Mouse (Mus musculus) midbrain, embryonic 14.5 days (tissue): ENCODE measurements at regions not wholly inside any gene's neighbourhood (a gene's known extent, or its start where the extent isn't known, plus 50 kb on each side); places are given as distances from the start of the nearest gene placed in this dataset.
"Not testable (repeated sequence)": the region's sequence is repeated elsewhere in the genome, so short reads cannot be mapped to it uniquely, and the experiment has no call there.

ENCODE experiments used
- ATAC-seq: fragments of 200-750 bp; cut with Nextera tagmentation; 2 replicates; pipeline ENCODE4 v1.8.0; 2017; ENCODE audit warnings: moderate number of reproducible peaks, moderate library complexity; ENCODE audit not compliant: low FRiP score, low TSS enrichment
- DNase-seq: peaks from one replicate; pipeline ENCODE4 v3.0.0-alpha.2; 2015
- H3K27ac ChIP-seq: fragments of 300-500 bp; sonication (generic); replicated peaks from 2 replicates; pipeline ENCODE4 v1.5.1; 2014; ENCODE audit warnings: mild to moderate bottlenecking, low read depth, low read length, moderate library complexity
- H3K27me3 ChIP-seq: fragments of 300-500 bp; sonication (generic); 2 replicates; pipeline ENCODE4 v1.6.1; 2014; ENCODE audit warnings: low read length, control low read depth, mixed read lengths; ENCODE audit not compliant: control insufficient read depth, insufficient read depth
- H3K36me3 ChIP-seq: fragments of 300-500 bp; sonication (generic); 2 replicates; pipeline ENCODE4 v1.6.1; 2014; ENCODE audit warnings: low read length, control low read depth; ENCODE audit not compliant: control insufficient read depth, insufficient read depth
- H3K4me1 ChIP-seq: fragments of 300-500 bp; sonication (generic); 2 replicates; pipeline ENCODE4 v1.6.1; 2014; ENCODE audit warnings: mild to moderate bottlenecking, antibody characterized with exemption, low read length, control low read depth; ENCODE audit not compliant: control insufficient read depth, insufficient read depth
- H3K4me2 ChIP-seq: fragments of 300-500 bp; sonication (generic); 2 replicates; pipeline ENCODE4 v1.6.1; 2014; ENCODE audit warnings: mild to moderate bottlenecking, low read length, moderate library complexity
- H3K4me3 ChIP-seq: fragments of 300-500 bp; sonication (generic); replicated peaks from 2 replicates; pipeline ENCODE4 v1.5.1; 2014; ENCODE audit warnings: low read depth, low read length
- H3K9ac ChIP-seq: fragments of 300-500 bp; sonication (generic); replicated peaks from 2 replicates; pipeline ENCODE4 v1.6.1; 2014; ENCODE audit warnings: mild to moderate bottlenecking, low read length, moderate library complexity
- H3K9me3 ChIP-seq: fragments of 300-500 bp; sonication (generic); 2 replicates; pipeline ENCODE4 v1.6.1; 2016; ENCODE audit warnings: low read length, control low read depth, mixed read lengths; ENCODE audit not compliant: control insufficient read depth
- WGBS: fragments of 180-500 bp; shearing (Covaris S2); extraction: QIAGEN DNeasy Blood & Tissue Kit; methylation state at CpG from one replicate; pipeline ENCODE4 v1.1.7; 2014; 5-methylcytosine and 5-hydroxymethylcytosine counted together

DNA sequence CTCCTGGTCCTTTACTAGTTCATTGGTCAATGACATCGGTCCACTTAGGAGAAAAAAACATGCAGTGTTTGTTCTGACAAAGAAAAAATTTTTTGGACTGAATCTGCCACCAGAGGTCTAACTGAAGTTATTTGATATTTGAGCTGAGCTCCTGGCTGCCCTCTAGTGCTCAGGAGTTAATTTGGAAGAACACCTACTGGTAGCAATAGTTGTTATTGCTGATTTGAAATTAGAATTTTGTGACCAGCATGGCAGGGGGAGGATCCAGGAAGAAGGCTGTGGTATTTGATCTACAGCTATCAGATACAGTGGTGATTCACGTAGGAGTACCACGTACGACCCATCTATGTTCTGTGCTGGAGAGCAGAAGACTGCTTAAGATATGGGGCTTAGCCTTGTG, 466.6 kb upstream of the Olfr1507 start:
- not testable (repeated sequence) for H3K36me3 ChIP-seq, H3K9me3 ChIP-seq, DNase-seq, H3K4me1 ChIP-seq, H3K4me3 ChIP-seq, H3K9ac ChIP-seq, H3K27ac ChIP-seq, ATAC-seq, H3K27me3 ChIP-seq, H3K4me2 ChIP-seq
- 88% methylated on average over 3 of the region's 4 CpGs for WGBS

GRCm38 (mm10) chr14:52956515-52956914, 461.0 kb upstream of the Olfr1507 start:
- not testable (repeated sequence) for H3K27ac ChIP-seq, H3K4me1 ChIP-seq, H3K36me3 ChIP-seq, ATAC-seq, H3K4me2 ChIP-seq, DNase-seq, H3K27me3 ChIP-seq, H3K9ac ChIP-seq, H3K9me3 ChIP-seq, H3K4me3 ChIP-seq
- WGBS, result 93% methylated on average over 2 of the region's 2 CpGs

DNA sequence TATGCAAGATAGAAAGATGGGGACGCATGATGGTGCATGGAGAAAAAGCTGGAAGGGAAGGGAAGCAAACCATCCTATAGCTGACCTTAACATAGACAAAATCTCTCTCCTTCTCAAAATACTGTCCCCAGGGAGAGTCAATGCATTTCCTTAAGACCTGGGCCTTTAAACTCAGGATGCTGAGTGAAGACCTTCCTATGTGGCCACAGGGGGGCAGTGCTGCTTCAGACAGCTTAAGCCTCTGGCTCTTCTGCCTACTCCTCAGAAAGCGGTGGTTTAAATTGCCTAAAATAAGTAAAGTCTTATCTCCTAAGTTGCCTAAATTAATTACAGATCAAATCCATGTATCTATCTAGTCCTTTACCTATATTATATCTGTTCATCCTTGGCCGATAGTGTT, 449.4 kb upstream of the Olfr1507 start:
- H3K9me3 ChIP-seq, H3K27ac ChIP-seq, H3K36me3 ChIP-seq, H3K4me1 ChIP-seq, H3K9ac ChIP-seq, H3K4me3 ChIP-seq, H3K27me3 ChIP-seq, ATAC-seq, H3K4me2 ChIP-seq, DNase-seq: not testable (repeated sequence)
- WGBS, result no CpG with 5 or more reads among the region's 3 CpGs

DNA sequence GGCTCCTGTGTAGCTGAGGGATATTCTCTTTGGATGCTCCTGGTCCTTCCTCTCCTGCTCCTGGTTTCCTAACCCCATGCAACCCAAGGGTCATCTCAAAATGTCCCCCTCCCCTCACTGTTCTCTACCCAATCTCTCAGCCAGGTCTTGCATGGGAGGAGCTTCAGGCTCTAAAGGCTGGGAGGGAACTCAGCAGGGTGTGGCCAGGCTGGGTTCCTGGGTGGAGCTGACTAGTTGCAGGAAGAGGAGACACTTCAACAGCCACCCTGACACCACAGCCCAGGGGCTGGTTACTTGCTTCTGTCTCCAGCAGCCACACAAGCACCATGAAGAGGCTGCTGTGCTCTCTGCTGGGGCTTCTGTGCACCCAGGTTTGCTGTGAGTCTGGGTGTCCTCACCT, 446.9 kb upstream of the Olfr1507 start:
- H3K27ac ChIP-seq, DNase-seq, H3K4me2 ChIP-seq, H3K4me1 ChIP-seq, H3K9ac ChIP-seq, ATAC-seq, H3K4me3 ChIP-seq, H3K36me3 ChIP-seq, H3K9me3 ChIP-seq, H3K27me3 ChIP-seq: not testable (repeated sequence)

DNA sequence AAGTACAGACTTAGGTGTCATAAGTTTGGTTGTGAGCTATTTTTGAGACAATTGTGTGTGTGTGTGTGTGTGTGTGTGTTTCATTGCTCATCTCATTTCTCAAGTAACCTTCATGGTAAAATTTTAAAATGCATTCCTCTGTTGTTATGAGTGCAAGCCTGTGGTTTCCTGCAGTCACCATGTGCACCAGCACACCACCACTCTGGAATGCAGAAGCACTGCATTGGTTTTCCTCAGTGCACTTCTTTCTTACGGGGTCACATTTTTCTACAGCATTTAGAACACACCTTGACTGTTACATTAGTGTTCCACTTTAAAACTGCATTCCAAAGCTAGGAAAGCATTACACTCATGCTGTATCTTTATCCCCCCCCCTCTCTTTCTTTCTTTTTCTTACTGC, 446.2 kb upstream of the Olfr1507 start:
- not testable (repeated sequence) for H3K9me3 ChIP-seq, ATAC-seq, H3K36me3 ChIP-seq, H3K27ac ChIP-seq, H3K4me2 ChIP-seq, DNase-seq, H3K4me1 ChIP-seq, H3K9ac ChIP-seq, H3K27me3 ChIP-seq, H3K4me3 ChIP-seq
- WGBS, result no CpG with 5 or more reads among the region's 1 CpGs

GRCm38 (mm10) chr14:52920138-52920537, 424.6 kb upstream of the Olfr1507 start:
- not testable (repeated sequence) for H3K36me3 ChIP-seq, H3K27ac ChIP-seq, H3K9ac ChIP-seq, H3K4me2 ChIP-seq, ATAC-seq, DNase-seq, H3K4me1 ChIP-seq, H3K4me3 ChIP-seq, H3K27me3 ChIP-seq, H3K9me3 ChIP-seq
- no CpG with 5 or more reads among the region's 5 CpGs for WGBS

- not testable (repeated sequence) for H3K4me3 ChIP-seq, DNase-seq, ATAC-seq, H3K4me2 ChIP-seq, H3K4me1 ChIP-seq, H3K9me3 ChIP-seq, H3K27ac ChIP-seq, H3K36me3 ChIP-seq, H3K27me3 ChIP-seq, H3K9ac ChIP-seq
- no CpG with 5 or more reads among the region's 1 CpGs for WGBS
Measured at GRCm38 (mm10) chr14:52913814-52914213, 418.3 kb upstream of the Olfr1507 start.

DNA sequence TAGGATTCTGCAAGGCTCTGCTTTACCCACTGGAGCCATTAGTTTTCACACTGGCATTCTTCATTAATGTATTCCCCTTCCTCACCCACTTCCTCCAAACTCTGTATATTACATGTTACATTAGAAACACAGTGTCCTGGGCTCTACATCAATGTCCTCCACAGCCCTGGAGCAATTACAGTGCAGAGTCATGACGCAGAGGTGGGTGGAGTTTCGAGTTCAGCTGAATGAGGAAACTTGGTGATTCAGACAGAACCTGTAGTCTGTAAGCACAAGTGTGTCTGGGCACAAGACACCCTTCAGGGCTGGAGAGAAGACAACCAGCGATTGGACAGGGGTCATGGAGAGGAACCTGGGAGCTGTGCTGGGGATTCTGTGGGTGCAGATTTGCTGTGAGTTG, 404.1 kb upstream of the Olfr1507 start:
- H3K4me1 ChIP-seq, H3K27ac ChIP-seq, H3K4me3 ChIP-seq, H3K9ac ChIP-seq, H3K27me3 ChIP-seq, H3K4me2 ChIP-seq, H3K36me3 ChIP-seq, ATAC-seq, DNase-seq, H3K9me3 ChIP-seq: not testable (repeated sequence)
- WGBS, result no CpG with 5 or more reads among the region's 3 CpGs

DNA sequence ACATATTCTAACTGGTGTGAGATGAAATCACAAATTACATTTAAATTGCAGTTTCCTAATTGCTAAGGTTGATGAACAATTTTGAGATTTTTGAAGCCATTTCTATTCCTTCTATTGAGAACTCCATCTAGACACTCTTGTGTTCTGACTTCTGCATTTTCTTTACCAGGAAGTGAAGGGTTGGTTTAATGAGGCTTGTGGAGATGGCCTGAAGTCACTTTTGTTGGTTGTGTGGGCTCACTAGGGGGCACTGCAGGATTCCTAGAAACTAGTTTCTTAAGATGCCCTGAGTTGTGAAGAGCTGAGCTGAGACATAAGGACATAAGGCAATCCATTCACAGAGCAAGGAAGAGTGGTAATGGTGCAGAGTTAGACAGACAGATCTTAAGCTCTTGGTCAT, 402.8 kb upstream of the Olfr1507 start:
- not testable (repeated sequence) for H3K4me1 ChIP-seq, ATAC-seq, H3K9ac ChIP-seq, H3K27me3 ChIP-seq, DNase-seq, H3K27ac ChIP-seq, H3K4me2 ChIP-seq, H3K9me3 ChIP-seq, H3K36me3 ChIP-seq, H3K4me3 ChIP-seq
